Mouse (Mus musculus) bone marrow, adult 2 months (tissue): Measurements from ENCODE around the gene AC141477.1. TPM values are rescaled to one million over a fixed set of nuclear protein-coding genes. Genes with fewer than 3 reads are reported as not detected.

Experiments used
- H3K27ac ChIP-seq: fragments of 200-500 bp; 2 replicates; pipeline ENCODE4 v1.5.1; 2012; ENCODE audit warnings: low read depth, mild to moderate bottlenecking, control low read depth, inconsistent platforms, low read length; ENCODE audit not compliant: control insufficient read depth, poor library complexity, insufficient read depth
- H3K4me1 ChIP-seq: fragments of 200-500 bp; 2 replicates; pipeline ENCODE4 v1.6.1; 2011; ENCODE audit warnings: low read length; ENCODE audit not compliant: control insufficient read depth, insufficient read depth
- H3K4me3 ChIP-seq: fragments of 200-500 bp; replicated peaks from 2 replicates; pipeline ENCODE3; 2011; ENCODE audit warnings: mild to moderate bottlenecking, low read depth, low read length, control low read depth; ENCODE audit not compliant: control insufficient read depth
- CTCF ChIP-seq: fragments of 200-500 bp; IDR thresholded peaks from 2 replicates; pipeline ENCODE4 v1.5.1; 2011; ENCODE audit warnings: low read length, control low read depth; ENCODE audit not compliant: control insufficient read depth, insufficient read depth
- POLR2A ChIP-seq: fragments of 200-500 bp; IDR thresholded peaks from 2 replicates; pipeline ENCODE4 v1.6.1; 2011; ENCODE audit warnings: low read depth, mild to moderate bottlenecking, control low read depth, low read length, borderline replicate concordance; ENCODE audit not compliant: control insufficient read depth
- WGBS: fragments of 180-500 bp; shearing (Covaris S2); methylation state at CpG from one replicate; pipeline ENCODE4 v1.1.7; 2018; 5-methylcytosine and 5-hydroxymethylcytosine counted together
- polyA plus RNA-seq: library from polyadenylated mRNA; stranded (reverse); fragments of >200 nt; gene quantifications from 2 replicates; pipeline ENCODE4 v1.2.4, GENCODE M21; 2011; ENCODE audit warnings: low replicate concordance; ENCODE audit not compliant: missing spikeins, insufficient read depth, insufficient read length

AC141477.1 gene
- polyA plus RNA-seq, 1 experiment, result 35.4 TPM

GRCm38 (mm10) chr10:76462721-76463120 is 22.5 kb upstream of the AC141477.1 start:
- TF ChIP-seq CTCF, result no peak
- no peak for TF ChIP-seq POLR2A
- H3K4me3 ChIP-seq, result no peak overlapping the region
- H3K27ac ChIP-seq, result no peak overlapping the region
- H3K4me1 ChIP-seq, result no peaks in the 10 kb centered on the region
- 90% methylated on average over 6 of the region's 6 CpGs for WGBS

DNA sequence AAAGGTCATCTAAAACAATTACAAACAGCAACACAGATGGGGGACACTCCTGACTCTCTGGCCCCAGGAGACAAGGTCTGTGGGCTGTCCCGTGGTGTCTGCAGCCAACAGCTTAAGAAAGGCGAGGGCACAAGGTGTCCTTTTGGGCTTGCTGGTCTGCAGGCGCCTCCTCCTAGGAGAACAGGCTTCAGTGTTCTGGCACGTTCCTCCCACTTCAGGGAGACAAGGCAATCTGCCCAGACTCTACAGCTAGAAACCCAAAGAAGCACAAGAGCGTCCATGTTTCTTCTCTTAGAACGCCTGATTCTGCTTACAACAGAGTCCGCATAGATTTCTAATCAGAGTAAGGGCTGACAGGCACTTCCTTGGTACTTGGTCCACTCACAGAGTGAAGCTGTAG is 22.1 kb upstream of the AC141477.1 start:
- Histone ChIP-seq H3K27ac (no peak overlapping the region), H3K4me3 (no peak overlapping the region), H3K4me1 (no peaks in the 10 kb centered on the region)
- TF ChIP-seq POLR2A, result no peak
- no peak for TF ChIP-seq CTCF
- WGBS, result 85% methylated on average over 7 of the region's 7 CpGs

DNA sequence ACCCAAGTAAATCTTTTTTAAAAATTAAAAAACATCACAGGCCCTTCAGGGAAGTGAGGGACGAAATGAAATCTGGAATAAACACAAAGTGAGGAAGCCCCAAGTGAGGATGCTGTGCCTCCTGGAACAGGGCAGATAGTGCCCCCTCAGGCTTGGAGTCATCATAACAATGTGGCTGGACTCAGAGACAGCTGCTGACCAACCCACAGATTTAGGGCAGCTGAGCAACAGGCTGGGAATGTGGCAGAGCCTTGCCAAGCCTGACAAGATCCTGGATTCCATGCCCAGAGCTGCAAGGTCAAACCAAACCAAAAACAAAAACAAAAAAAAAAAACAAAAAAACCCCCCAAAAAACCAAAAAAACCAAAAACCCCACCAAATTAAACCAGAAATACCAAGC is 21.0 kb upstream of the AC141477.1 start:
- WGBS, result 89% methylated on average over 1 of the region's 1 CpGs
- Histone ChIP-seq H3K4me1 (no peaks in the 10 kb centered on the region), H3K27ac (no peak overlapping the region), H3K4me3 (no peak overlapping the region)
- no peak for TF ChIP-seq CTCF

DNA sequence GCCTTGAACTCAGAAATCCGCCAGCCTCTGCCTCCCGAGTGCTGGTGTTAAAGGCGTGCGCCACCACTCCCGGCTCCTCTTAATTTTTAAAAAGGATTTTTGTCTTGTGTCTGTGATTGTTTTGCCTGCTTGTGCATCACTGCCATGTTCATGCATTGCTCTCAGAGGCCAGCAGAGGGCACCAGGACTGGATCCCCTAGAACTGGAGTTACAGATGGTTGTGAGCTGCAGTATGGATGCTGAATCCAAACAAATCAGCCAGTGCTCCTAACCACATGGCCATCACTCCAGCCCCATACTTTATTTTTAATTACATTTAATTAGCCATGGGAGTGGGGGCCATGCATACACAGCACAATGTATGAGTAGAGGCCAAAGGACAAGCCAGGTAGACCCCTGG is 15.0 kb upstream of the AC141477.1 start:
- no peaks in the 10 kb centered on the region for H3K4me1 ChIP-seq
- no peak for TF ChIP-seq POLR2A
- TF ChIP-seq CTCF, result peak; percentile 69
- 69% methylated on average over 5 of the region's 5 CpGs for WGBS

GRCm38 (mm10) chr10:76448851-76449250 is 8.6 kb upstream of the AC141477.1 start, which contains the start of gene 2610028H24Rik:
TSS of gene 2610028H24Rik (plus strand) at chr10:76449081.
- Histone ChIP-seq H3K27ac (no peak within 1 kb of the TSS), H3K4me3 (no peak within 1 kb of the TSS), H3K4me1 (peaks cover 2% of the 10 kb centered on the region)
- WGBS, result 84% methylated on average over 5 of the region's 5 CpGs
- TF ChIP-seq POLR2A, result no peak
- no peak for TF ChIP-seq CTCF

More for the DNA sequence above, 15.0 kb upstream of the AC141477.1 start:
- Histone ChIP-seq H3K27ac (no peak overlapping the region), H3K4me3 (no peak overlapping the region)

DNA sequence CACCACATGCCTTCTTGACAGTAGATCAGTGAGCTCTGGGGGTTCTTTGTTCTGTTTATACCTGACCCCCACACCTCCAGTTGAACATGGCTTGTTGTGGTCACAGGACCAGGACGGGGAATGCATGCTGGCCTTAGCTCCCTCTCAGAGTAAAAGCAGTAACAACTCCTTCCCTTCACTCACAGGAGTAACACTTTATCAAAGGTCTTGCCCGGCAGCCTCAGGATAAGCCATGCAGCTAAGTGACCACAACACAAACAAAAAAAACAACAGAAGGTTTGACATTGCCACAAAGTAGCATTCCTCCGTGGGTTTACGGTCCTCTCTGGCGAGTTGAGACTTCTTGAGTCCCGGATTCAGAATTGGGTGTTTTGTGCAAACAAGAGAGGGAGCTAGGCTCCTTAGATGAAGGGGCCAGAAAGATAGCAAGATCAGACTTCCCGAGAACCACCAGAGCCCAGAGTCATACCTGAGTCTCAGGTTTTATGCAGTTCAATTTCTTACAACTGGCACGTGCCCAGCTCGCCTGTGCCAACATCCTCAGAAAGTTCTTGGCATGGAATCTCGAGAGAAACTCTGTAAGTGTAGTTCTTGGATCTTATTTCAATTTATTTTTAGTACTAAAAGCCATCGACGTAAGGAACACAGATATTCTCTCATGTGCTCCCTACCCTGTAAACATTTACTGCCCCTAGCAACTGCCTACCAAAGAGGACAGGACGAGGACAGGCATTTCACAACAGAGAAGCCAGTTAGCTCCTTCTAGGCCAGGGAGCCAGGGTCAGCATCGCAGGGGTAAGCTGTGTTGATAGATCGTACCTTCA is 7.4 kb upstream of the AC141477.1 start:
- WGBS, result 77% methylated on average over 15 of the region's 15 CpGs
- H3K4me3 ChIP-seq, result no peak overlapping the region
- peaks cover 2% of the 10 kb centered on the region for H3K4me1 ChIP-seq
- H3K27ac ChIP-seq, result no peak overlapping the region
- TF ChIP-seq POLR2A, result no peak
- TF ChIP-seq CTCF, result no peak

GRCm38 (mm10) chr10:76445996-76446681 is 5.9 kb upstream of the AC141477.1 start:
- TF ChIP-seq CTCF (no peak), POLR2A (no peak)
- Histone ChIP-seq H3K27ac (no peak overlapping the region), H3K4me3 (no peak overlapping the region), H3K4me1 (peaks cover 3% of the 10 kb centered on the region)
- 19% methylated on average over 4 of the region's 4 CpGs for WGBS
